Mouse (Mus musculus) stomach, embryonic 16.5 days (tissue): ENCODE measurements around the gene Zbtb38. TPM values are rescaled to one million over a fixed set of nuclear protein-coding genes. Genes with fewer than 3 reads are reported as not detected.

Experiments used
- ATAC-seq: fragments of 200-750 bp; cut with Nextera tagmentation; 2 replicates; pipeline ENCODE4 v1.8.0; 2017; ENCODE audit warnings: moderate number of reproducible peaks, moderate TSS enrichment; ENCODE audit not compliant: insufficient read depth, low FRiP score
- H3K27ac ChIP-seq: fragments of 300-500 bp; sonication (generic); 2 replicates; pipeline ENCODE4 v1.5.1; 2014; ENCODE audit warnings: low read length
- H3K27me3 ChIP-seq: fragments of 300-500 bp; sonication (generic); 2 replicates; pipeline ENCODE4 v1.6.1; 2014; ENCODE audit warnings: low read length, control low read depth, mixed read lengths; ENCODE audit not compliant: control insufficient read depth, insufficient read depth
- H3K36me3 ChIP-seq: fragments of 300-500 bp; sonication (generic); 2 replicates; pipeline ENCODE4 v1.6.1; 2014; ENCODE audit warnings: low read length; ENCODE audit not compliant: control insufficient read depth, insufficient read depth
- H3K4me1 ChIP-seq: fragments of 300-500 bp; sonication (generic); 2 replicates; pipeline ENCODE4 v1.6.1; 2014; ENCODE audit warnings: low read length, control low read depth, mixed read lengths; ENCODE audit not compliant: control insufficient read depth, insufficient read depth
- H3K4me2 ChIP-seq: fragments of 300-500 bp; sonication (generic); 2 replicates; pipeline ENCODE4 v1.6.1; 2014; ENCODE audit warnings: low read depth, low read length, mixed read lengths
- H3K4me3 ChIP-seq: fragments of 300-500 bp; sonication (generic); replicated peaks from 2 replicates; pipeline ENCODE4 v1.5.1; 2014; ENCODE audit warnings: mild to moderate bottlenecking, low read length
- H3K9ac ChIP-seq: fragments of 300-500 bp; sonication (generic); 2 replicates; pipeline ENCODE4 v1.6.1; 2014; ENCODE audit warnings: low read length
- H3K9me3 ChIP-seq: fragments of 300-500 bp; sonication (generic); replicated peaks from 2 replicates; pipeline ENCODE4 v1.6.1; 2016; ENCODE audit warnings: low read length, control low read depth; ENCODE audit not compliant: control insufficient read depth
- WGBS: fragments of 180-500 bp; shearing (Covaris S2); extraction: QIAGEN DNeasy Blood & Tissue Kit; methylation state at CpG from one replicate; pipeline ENCODE4 v1.1.7; 2014; 5-methylcytosine and 5-hydroxymethylcytosine counted together
- polyA plus RNA-seq: library from polyadenylated mRNA; unstranded; fragments of >200 nt; fragmentation: Nextera tagmentation; extraction: Ambion mirVana; gene quantifications from 2 replicates; pipeline ENCODE4 v1.2.1, GENCODE M21; 2015

Gene Zbtb38
- polyA plus RNA-seq, 1 experiment from 2014 or later, result 19.4 TPM

DNA sequence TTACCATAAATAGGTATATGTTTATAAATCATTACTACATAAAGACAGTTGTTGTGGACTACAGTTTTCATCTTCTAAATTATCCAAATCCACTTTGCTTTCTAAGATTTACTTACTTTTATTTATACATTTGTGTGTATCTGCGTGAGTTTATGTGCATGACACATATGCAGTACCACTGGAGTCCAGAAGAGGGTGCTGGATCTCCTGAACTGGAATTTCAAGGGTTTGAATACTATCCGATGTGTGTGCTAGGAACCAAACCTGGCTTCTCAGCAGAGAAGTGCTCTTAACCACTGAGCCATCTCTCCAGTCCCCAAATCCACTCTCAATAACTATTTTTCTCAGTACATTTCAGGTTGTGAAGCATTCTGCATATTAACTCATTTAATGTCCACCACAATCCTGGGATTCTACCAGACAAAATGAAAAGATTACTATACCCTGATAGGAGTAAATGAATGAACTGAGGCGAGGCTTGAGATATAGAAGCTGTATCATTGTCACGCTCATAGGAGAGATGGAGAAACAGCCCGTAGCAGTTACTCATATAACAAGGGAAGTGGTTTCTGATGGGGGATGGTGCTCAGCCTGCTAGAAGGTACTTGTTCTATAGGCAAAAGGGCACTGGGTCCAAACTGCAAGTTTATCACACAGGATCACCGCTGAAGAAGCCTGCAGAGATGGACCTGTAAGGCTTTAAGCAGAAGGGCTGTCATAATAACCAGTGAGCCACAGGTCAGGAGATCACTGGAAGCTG, 53.2 kb downstream of the Zbtb38 start:
- 94% methylated on average over 6 of the region's 6 CpGs for WGBS
- H3K9ac ChIP-seq, result no peak overlapping the region
- H3K4me1 ChIP-seq, result no peaks in the 10 kb centered on the region
- peaks cover 9% of the 10 kb centered on the region; the same call in 1 of the 2 replicates for H3K36me3 ChIP-seq
- H3K4me2 ChIP-seq, result no peak overlapping the region
- no peak overlapping the region for H3K27ac ChIP-seq
- peaks cover 6% of the 10 kb centered on the region; the same call in 1 of the 2 replicates for H3K9me3 ChIP-seq
- no peak overlapping the region for H3K4me3 ChIP-seq
- no peak for ATAC-seq
- H3K27me3 ChIP-seq, result no peaks in the 10 kb centered on the region

DNA sequence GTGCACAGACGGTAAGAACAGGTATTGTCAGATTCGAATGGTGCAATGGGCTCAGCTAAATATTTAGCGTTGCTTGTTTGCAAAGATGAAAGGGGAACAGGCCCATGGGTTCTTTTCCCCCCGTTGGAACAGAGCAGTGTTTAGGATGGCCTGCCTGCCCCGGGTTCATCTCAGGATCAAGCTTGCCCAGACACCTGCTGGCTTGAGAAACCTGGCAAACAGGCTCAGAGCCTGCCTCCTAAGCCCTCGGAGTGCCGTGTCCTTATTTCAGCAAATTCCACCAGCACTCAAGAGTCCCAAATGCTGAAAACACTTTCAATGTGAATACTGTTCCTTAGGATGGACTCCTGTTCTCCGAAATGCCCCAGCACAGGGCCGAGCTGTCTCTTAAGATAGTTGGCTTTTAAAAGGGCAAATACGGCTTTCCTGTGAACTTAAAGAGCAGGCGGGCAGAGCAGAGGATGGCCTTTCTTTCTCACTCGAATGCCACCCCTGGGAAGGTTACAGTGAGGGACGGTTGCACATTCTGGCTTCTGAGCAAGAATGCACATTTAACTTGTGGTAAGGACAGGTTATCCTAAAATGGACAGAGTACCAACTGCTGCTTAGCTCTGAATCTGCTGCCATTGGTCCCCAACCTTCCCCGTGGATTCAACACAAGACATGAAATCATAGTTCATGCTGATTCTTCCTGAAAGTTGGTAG, 55.7 kb downstream of the Zbtb38 start:
- Histone ChIP-seq H3K27me3 (no peaks in the 10 kb centered on the region), H3K27ac (peak overlapping the region; percentile 67), H3K4me1 (no peaks in the 10 kb centered on the region), H3K4me2 (no peak overlapping the region), H3K36me3 (peaks cover 9% of the 10 kb centered on the region; the same call in 1 of the 2 replicates), H3K4me3 (no peak overlapping the region), H3K9ac (no peak overlapping the region; the same call in 1 of the 2 replicates), H3K9me3 (peaks cover 6% of the 10 kb centered on the region; the same call in 1 of the 2 replicates)
- whole genome bisulfite sequencing, result 80% methylated on average over 14 of the region's 14 CpGs
- ATAC-seq, result no peak; the same call in 1 of the 2 replicates

DNA sequence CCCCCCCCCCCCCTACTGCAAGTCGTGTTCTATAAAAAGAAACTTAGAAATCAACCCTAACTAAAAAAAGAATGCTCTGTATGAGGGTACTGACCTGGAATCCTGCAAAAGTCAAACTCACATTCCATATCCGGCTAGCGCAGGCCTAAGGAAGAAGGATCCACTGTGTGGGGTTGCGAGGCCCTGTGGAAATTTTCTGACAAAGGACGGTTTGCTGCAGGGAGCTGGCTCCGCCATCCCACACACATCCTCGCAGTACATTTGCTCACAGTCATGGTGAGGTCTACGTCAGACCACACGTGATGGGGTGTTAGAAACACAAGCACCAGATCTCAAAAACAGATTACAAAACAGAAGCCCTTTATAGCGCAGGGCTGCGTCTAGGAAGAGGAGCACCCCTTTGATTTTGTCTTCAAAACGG, 56.5 kb downstream of the Zbtb38 start:
- ATAC-seq, result peak; percentile 40; the same call in 1 of the 2 replicates
- H3K4me3 ChIP-seq, result no peak overlapping the region
- no peak overlapping the region for H3K4me2 ChIP-seq
- H3K9me3 ChIP-seq, result peaks cover 6% of the 10 kb centered on the region; the same call in 1 of the 2 replicates
- H3K4me1 ChIP-seq, result no peaks in the 10 kb centered on the region
- H3K36me3 ChIP-seq, result peaks cover 9% of the 10 kb centered on the region; the same call in 1 of the 2 replicates
- no peak overlapping the region for H3K9ac ChIP-seq
- WGBS, result 65% methylated on average over 12 of the region's 12 CpGs
- no peaks in the 10 kb centered on the region for H3K27me3 ChIP-seq
- H3K27ac ChIP-seq, result peak overlapping the region; percentile 26

DNA sequence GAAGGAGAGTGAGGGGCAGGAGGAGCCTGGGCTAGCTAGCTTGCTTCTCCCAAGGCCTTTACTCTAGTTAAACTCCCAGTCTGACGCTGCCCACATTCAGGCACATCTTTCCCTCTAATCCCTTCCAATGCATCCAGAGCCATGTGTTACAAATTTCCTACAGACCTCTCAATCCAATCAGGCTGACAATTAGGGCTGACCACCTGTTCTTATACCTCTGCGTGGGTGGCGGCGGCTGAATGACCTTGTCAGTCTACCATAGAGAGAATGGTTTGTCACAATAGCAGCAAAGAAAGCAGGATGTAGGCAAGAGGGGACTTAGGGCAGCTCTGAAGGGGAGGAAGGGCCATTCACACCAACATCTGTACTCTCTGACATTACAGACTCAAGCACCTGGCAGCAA, 62.2 kb downstream of the Zbtb38 start:
- Histone ChIP-seq H3K9me3 (no peaks in the 10 kb centered on the region), H3K27me3 (no peaks in the 10 kb centered on the region), H3K4me1 (0 out of 2 replicates have a peak, but pooled peaks cover 4% of the 10 kb centered on the region), H3K27ac (no peak overlapping the region), H3K36me3 (peaks cover 25% of the 10 kb centered on the region), H3K9ac (no peak overlapping the region), H3K4me2 (no peak overlapping the region), H3K4me3 (no peak overlapping the region)
- no peak for ATAC-seq
- 84% methylated on average over 4 of the region's 4 CpGs for WGBS

DNA sequence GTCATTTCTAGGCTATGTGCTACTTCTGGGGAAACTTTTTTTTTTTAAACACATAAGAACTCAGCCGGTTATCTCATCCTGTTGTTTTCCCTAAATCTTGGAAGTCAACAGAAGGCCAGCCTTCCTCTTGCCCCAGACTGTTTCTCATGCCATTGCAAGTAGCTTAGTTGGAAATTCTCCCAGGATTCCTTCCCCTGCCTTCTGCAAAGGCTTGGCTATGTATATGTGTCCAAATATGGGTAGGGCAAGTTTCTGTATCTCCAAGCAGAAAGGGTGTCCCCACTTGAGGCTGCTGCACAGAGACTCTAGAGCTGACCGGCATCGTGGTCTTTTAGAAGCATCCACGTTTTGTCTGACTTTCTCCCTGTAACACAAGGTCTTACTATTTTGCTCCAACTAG, 63.6 kb downstream of the Zbtb38 start:
- ATAC-seq, result no peak
- no peak overlapping the region for H3K4me2 ChIP-seq
- H3K9ac ChIP-seq, result no peak overlapping the region
- no peaks in the 10 kb centered on the region for H3K27me3 ChIP-seq
- H3K27ac ChIP-seq, result peak overlapping the region; percentile 51; the same call in 1 of the 2 replicates
- WGBS, result 80% methylated on average over 4 of the region's 4 CpGs
- no peaks in the 10 kb centered on the region for H3K9me3 ChIP-seq
- peaks cover 22% of the 10 kb centered on the region for H3K36me3 ChIP-seq
- H3K4me1 ChIP-seq, result 0 out of 2 replicates have a peak, but pooled peaks cover 4% of the 10 kb centered on the region
- H3K4me3 ChIP-seq, result no peak overlapping the region

DNA sequence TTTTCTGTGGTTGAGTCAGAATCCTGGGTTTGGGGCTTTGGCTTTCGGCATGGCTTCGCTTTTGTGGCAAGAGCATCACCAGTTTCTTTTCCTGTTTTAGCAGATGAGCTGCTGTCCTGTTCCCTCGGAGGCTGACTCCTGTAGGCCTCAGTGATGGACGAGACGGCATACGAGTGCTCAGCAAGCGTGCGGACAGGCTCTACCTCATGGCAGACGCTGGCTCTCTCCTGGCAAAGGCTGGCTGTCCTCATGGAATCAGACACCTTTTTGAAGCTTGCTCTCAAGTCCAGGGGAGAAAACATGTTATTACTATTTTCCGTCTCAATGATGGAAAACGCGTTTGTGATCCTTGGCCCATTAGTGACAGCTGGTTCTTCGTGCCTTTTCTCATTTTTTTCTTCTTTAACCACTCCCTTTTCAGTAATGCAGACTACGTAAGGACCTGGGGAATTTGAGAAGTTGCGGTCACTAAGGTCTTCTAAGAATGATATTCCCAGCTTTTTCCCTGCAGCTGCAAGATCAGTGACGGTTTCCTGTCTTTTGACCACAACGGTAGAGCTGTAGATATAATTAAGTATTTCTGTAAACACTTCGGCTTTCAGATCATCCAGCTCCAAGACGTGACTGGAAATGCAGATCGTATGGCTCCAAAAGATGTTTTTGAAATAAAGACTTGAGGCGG, 64.3 kb downstream of the Zbtb38 start:
- 62% methylated on average over 21 of the region's 21 CpGs for WGBS
- peak overlapping the region; percentile 51; the same call in 1 of the 2 replicates for H3K27ac ChIP-seq
- peaks cover 22% of the 10 kb centered on the region for H3K36me3 ChIP-seq
- 0 out of 2 replicates have a peak, but pooled peaks cover 4% of the 10 kb centered on the region for H3K4me1 ChIP-seq
- no peak overlapping the region for H3K9ac ChIP-seq
- no peak for ATAC-seq
- H3K4me3 ChIP-seq, result no peak overlapping the region
- no peaks in the 10 kb centered on the region for H3K9me3 ChIP-seq
- no peaks in the 10 kb centered on the region for H3K27me3 ChIP-seq
- no peak overlapping the region for H3K4me2 ChIP-seq

DNA sequence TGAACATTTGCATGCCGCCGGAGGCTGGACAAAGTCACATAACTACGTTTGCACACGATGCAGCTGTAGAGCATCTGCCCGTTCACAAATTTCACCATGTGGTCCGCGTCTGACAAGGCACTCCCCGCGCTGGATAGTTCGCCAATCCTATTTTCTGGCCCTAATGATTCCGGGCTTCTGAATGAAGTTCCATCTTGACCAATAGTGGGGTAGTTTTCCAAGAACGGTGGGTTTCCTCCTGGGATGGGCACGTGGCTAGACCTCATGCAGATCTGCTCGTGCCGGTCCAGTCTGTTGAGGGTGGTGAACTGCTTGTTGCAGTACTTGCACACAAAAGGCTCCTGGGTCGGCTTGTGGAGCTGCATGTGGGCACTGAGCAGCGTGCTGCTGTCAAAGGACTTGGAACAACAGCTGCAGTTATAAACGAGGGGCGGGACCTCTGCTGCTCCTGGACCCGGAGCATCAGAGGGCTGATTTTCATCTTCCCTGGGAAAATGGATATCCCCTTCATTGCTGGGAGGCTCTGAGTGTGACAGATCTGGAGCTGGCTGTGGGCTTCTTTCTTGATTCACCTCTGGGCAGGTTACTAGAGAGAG, 64.9 kb downstream of the Zbtb38 start:
- H3K27ac ChIP-seq, result 0 out of 2 replicates have a peak overlapping the region, but pooled peaks have one; percentile 20
- H3K4me2 ChIP-seq, result no peak overlapping the region
- ATAC-seq, result no peak
- 71% methylated on average over 20 of the region's 20 CpGs for WGBS
- no peak overlapping the region for H3K9ac ChIP-seq
- H3K36me3 ChIP-seq, result peaks cover 22% of the 10 kb centered on the region
- no peaks in the 10 kb centered on the region for H3K27me3 ChIP-seq
- no peak overlapping the region for H3K4me3 ChIP-seq
- H3K4me1 ChIP-seq, result 0 out of 2 replicates have a peak, but pooled peaks cover 4% of the 10 kb centered on the region
- no peaks in the 10 kb centered on the region for H3K9me3 ChIP-seq

DNA sequence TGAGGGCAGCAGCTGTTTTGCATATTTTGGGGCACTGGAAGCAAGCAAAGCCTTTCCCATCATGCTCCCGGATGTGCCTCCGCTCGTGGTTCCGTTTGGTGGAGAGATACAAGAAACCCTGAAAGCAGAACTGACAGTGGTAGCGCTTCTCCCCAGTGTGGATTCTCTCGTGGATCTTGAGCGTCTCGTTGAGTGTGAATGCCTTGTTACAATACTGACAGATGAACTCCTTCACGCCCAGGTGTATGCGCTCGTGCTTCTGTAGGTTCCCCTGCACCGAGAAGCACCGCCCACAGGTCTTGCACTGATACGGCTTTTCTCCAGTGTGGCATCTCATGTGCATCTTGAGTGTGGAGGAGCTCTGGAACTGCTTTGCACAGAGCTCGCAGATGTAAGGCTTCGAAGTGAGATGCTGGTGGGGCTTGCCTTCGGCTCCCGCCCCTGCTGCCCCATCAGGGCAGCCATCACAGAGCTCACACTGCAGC, 67.0 kb downstream of the Zbtb38 start:
- WGBS, result 89% methylated on average over 18 of the region's 18 CpGs
- ATAC-seq, result no peak
- Histone ChIP-seq H3K27me3 (no peaks in the 10 kb centered on the region), H3K9me3 (no peaks in the 10 kb centered on the region), H3K4me2 (no peak overlapping the region), H3K36me3 (peaks cover 22% of the 10 kb centered on the region), H3K27ac (no peak overlapping the region), H3K4me1 (0 out of 2 replicates have a peak, but pooled peaks cover 4% of the 10 kb centered on the region), H3K9ac (no peak overlapping the region), H3K4me3 (no peak overlapping the region)
